Mouse (Mus musculus): Measurements from ENCODE around the gene Slc30a10. TPM values are rescaled to one million over a fixed set of nuclear protein-coding genes. Genes with fewer than 3 reads are reported as not detected.

The Slc30a10 gene
- polyA plus RNA-seq, 1 experiment from 2014 or later = 0.08 TPM

- TF ChIP-seq CTCF (IDR thresholded peaks at IDR 0.05; ENCODE audit: low read depth) = no peak
- Histone ChIP-seq H3K4me3 (replicated peaks; ENCODE audit: low read depth, low read length) (no peak overlapping the region), H3K27me3 (ENCODE audit: insufficient read depth, low read length) (0 out of 2 replicates have a peak, but pooled peaks cover 2% of the 10 kb centered on the region), H3K4me1 (replicated peaks; ENCODE audit: insufficient read depth, low read length) (no peaks in the 10 kb centered on the region), H3K9me3 (replicated peaks; ENCODE audit: low read length) (no peaks in the 10 kb centered on the region), H3K4me2 (ENCODE audit: low read length) (no peak overlapping the region), H3K27ac (no peak overlapping the region), H3K36me3 (ENCODE audit: insufficient read depth, low read length) (no peaks in the 10 kb centered on the region), H3K9ac (ENCODE audit: low read depth, low read length) (no peak overlapping the region)
- 84% methylated on average over 7 of the region's 7 CpGs for WGBS
- DNase-seq (ENCODE audit: low spot score) = no peak
- ATAC-seq (replicated peaks; ENCODE audit: low FRiP score, low read depth) = no peak
Observed at GRCm38 (mm10) chr1:185448936-185449335, 5.7 kb upstream of the Slc30a10 start.

GRCm38 (mm10) chr1:185449727-185450126, 4.9 kb upstream of the Slc30a10 start:
- H3K9ac ChIP-seq (ENCODE audit: low read depth, low read length) = no peak overlapping the region
- peaks cover 1% of the 10 kb centered on the region; the same call in 1 of the 2 replicates for H3K4me1 ChIP-seq (replicated peaks; ENCODE audit: insufficient read depth, low read length)
- H3K9me3 ChIP-seq (replicated peaks; ENCODE audit: low read length) = no peaks in the 10 kb centered on the region
- no peak overlapping the region for H3K27ac ChIP-seq
- H3K36me3 ChIP-seq (ENCODE audit: insufficient read depth, low read length) = no peaks in the 10 kb centered on the region
- DNase-seq (ENCODE audit: low spot score) = no peak
- no peak overlapping the region for H3K4me2 ChIP-seq (ENCODE audit: low read length)
- peaks cover 9% of the 10 kb centered on the region for H3K27me3 ChIP-seq (ENCODE audit: insufficient read depth, low read length)
- no peak for ATAC-seq (replicated peaks; ENCODE audit: low FRiP score, low read depth)
- 83% methylated on average over 2 of the region's 2 CpGs for WGBS
- H3K4me3 ChIP-seq (replicated peaks; ENCODE audit: low read depth, low read length) = no peak overlapping the region
- TF ChIP-seq CTCF (IDR thresholded peaks at IDR 0.05; ENCODE audit: low read depth) = no peak

- 53% methylated on average over 8 of the region's 8 CpGs for WGBS
Observed at GRCm38 (mm10) chr1:185451077-185451476, 3.6 kb upstream of the Slc30a10 start.

GRCm38 (mm10) chr1:185451495-185451894, 3.2 kb upstream of the Slc30a10 start:
- DNase-seq (ENCODE audit: low spot score) (no peak), ATAC-seq (replicated peaks; ENCODE audit: low FRiP score, low read depth) (no peak)
- peaks cover 26% of the 10 kb centered on the region for H3K27me3 ChIP-seq (ENCODE audit: insufficient read depth, low read length)
- H3K9me3 ChIP-seq (replicated peaks; ENCODE audit: low read length) = no peaks in the 10 kb centered on the region
- no peak overlapping the region for H3K9ac ChIP-seq (ENCODE audit: low read depth, low read length)
- H3K36me3 ChIP-seq (ENCODE audit: insufficient read depth, low read length) = no peaks in the 10 kb centered on the region
- WGBS = 85% methylated on average over 3 of the region's 3 CpGs
- TF ChIP-seq CTCF (IDR thresholded peaks at IDR 0.05; ENCODE audit: low read depth) = no peak
- no peak overlapping the region for H3K4me3 ChIP-seq (replicated peaks; ENCODE audit: low read depth, low read length)
- H3K27ac ChIP-seq = no peak overlapping the region
- H3K4me1 ChIP-seq (replicated peaks; ENCODE audit: insufficient read depth, low read length) = peaks cover 8% of the 10 kb centered on the region; the same call in 1 of the 2 replicates
- no peak overlapping the region for H3K4me2 ChIP-seq (ENCODE audit: low read length)

More at GRCm38 (mm10) chr1:185451077-185451476, 3.6 kb upstream of the Slc30a10 start:
- ATAC-seq (replicated peaks; ENCODE audit: low FRiP score, low read depth) (no peak), DNase-seq (ENCODE audit: low spot score) (no peak)
- Histone ChIP-seq H3K4me2 (ENCODE audit: low read length) (no peak overlapping the region), H3K9me3 (replicated peaks; ENCODE audit: low read length) (no peaks in the 10 kb centered on the region), H3K36me3 (ENCODE audit: insufficient read depth, low read length) (no peaks in the 10 kb centered on the region), H3K4me1 (replicated peaks; ENCODE audit: insufficient read depth, low read length) (peaks cover 8% of the 10 kb centered on the region; the same call in 1 of the 2 replicates), H3K4me3 (replicated peaks; ENCODE audit: low read depth, low read length) (no peak overlapping the region), H3K27me3 (ENCODE audit: insufficient read depth, low read length) (peaks cover 22% of the 10 kb centered on the region), H3K9ac (ENCODE audit: low read depth, low read length) (no peak overlapping the region), H3K27ac (no peak overlapping the region)
- TF ChIP-seq CTCF (IDR thresholded peaks at IDR 0.05; ENCODE audit: low read depth) = no peak

- no peak overlapping the region for H3K4me2 ChIP-seq (ENCODE audit: low read length)
- H3K27me3 ChIP-seq (ENCODE audit: insufficient read depth, low read length) = peaks cover 29% of the 10 kb centered on the region
- H3K9me3 ChIP-seq (replicated peaks; ENCODE audit: low read length) = no peaks in the 10 kb centered on the region
- H3K36me3 ChIP-seq (ENCODE audit: insufficient read depth, low read length) = no peaks in the 10 kb centered on the region
- no peak overlapping the region for H3K27ac ChIP-seq
- no peak for ATAC-seq (replicated peaks; ENCODE audit: low FRiP score, low read depth)
- peaks cover 8% of the 10 kb centered on the region; the same call in 1 of the 2 replicates for H3K4me1 ChIP-seq (replicated peaks; ENCODE audit: insufficient read depth, low read length)
- TF ChIP-seq CTCF (IDR thresholded peaks at IDR 0.05; ENCODE audit: low read depth) = no peak
- no peak overlapping the region for H3K4me3 ChIP-seq (replicated peaks; ENCODE audit: low read depth, low read length)
- 91% methylated on average over 6 of the region's 6 CpGs for WGBS
- DNase-seq (ENCODE audit: low spot score) = no peak
- H3K9ac ChIP-seq (ENCODE audit: low read depth, low read length) = no peak overlapping the region
Observed at GRCm38 (mm10) chr1:185452461-185452860, 2.2 kb upstream of the Slc30a10 start.

GRCm38 (mm10) chr1:185454144-185454543, 504 bp upstream of the Slc30a10 start:
- Histone ChIP-seq H3K4me3 (replicated peaks; ENCODE audit: low read depth, low read length) (no peak overlapping the region), H3K4me2 (ENCODE audit: low read length) (peak overlapping the region; percentile 83), H3K27me3 (ENCODE audit: insufficient read depth, low read length) (peaks cover 29% of the 10 kb centered on the region), H3K9me3 (replicated peaks; ENCODE audit: low read length) (no peaks in the 10 kb centered on the region), H3K4me1 (replicated peaks; ENCODE audit: insufficient read depth, low read length) (peaks cover 8% of the 10 kb centered on the region; the same call in 1 of the 2 replicates), H3K27ac (no peak overlapping the region), H3K36me3 (ENCODE audit: insufficient read depth, low read length) (no peaks in the 10 kb centered on the region), H3K9ac (ENCODE audit: low read depth, low read length) (no peak overlapping the region)
- TF ChIP-seq CTCF (IDR thresholded peaks at IDR 0.05; ENCODE audit: low read depth) = no peak
- ATAC-seq (replicated peaks; ENCODE audit: low FRiP score, low read depth) = no peak
- 60% methylated on average over 4 of the region's 4 CpGs for WGBS
- no peak for DNase-seq (ENCODE audit: low spot score)
